Mouse (Mus musculus) testis, adult 2 months (tissue): Measurements from ENCODE around the gene Arl15. TPM values are rescaled to one million over a fixed set of nuclear protein-coding genes. Genes with fewer than 3 reads are reported as not detected.

Source experiments
- H3K27ac ChIP-seq: fragments of 200-500 bp; 2 replicates; pipeline ENCODE4 v1.5.1; 2012; ENCODE audit warnings: low read depth, low read length; ENCODE audit not compliant: control insufficient read depth, insufficient read depth
- H3K27me3 ChIP-seq: fragments of 200-500 bp; 2 replicates; pipeline ENCODE4 v1.6.1; 2012; ENCODE audit warnings: mild to moderate bottlenecking, low read length, moderate library complexity; ENCODE audit not compliant: control insufficient read depth, insufficient read depth
- H3K36me3 ChIP-seq: fragments of 200-500 bp; 2 replicates; pipeline ENCODE4 v1.6.1; 2012; ENCODE audit warnings: mild to moderate bottlenecking, low read length; ENCODE audit not compliant: control insufficient read depth, insufficient read depth
- H3K4me1 ChIP-seq: fragments of 200-500 bp; 2 replicates; pipeline ENCODE4 v1.6.1; 2012; ENCODE audit warnings: low read length; ENCODE audit not compliant: control insufficient read depth, insufficient read depth
- H3K4me3 ChIP-seq: fragments of 200-500 bp; 2 replicates; pipeline ENCODE4 v1.5.1; 2012; ENCODE audit warnings: low read depth, mild to moderate bottlenecking, low read length, moderate library complexity, mixed read lengths; ENCODE audit not compliant: control insufficient read depth
- CTCF ChIP-seq: fragments of 200-500 bp; IDR thresholded peaks from 2 replicates; pipeline ENCODE4 v1.5.1; 2012; ENCODE audit warnings: low read depth, mild to moderate bottlenecking, inconsistent platforms, low read length, moderate library complexity; ENCODE audit not compliant: control insufficient read depth, insufficient read depth, insufficient replicate concordance
- POLR2A ChIP-seq: fragments of 200-500 bp; IDR thresholded peaks from 2 replicates; pipeline ENCODE4 v1.6.1; 2012; ENCODE audit warnings: low read depth, mild to moderate bottlenecking, inconsistent platforms, low read length, moderate library complexity; ENCODE audit not compliant: control insufficient read depth
- polyA plus RNA-seq: library from polyadenylated mRNA; depleted of rRNA; stranded (reverse); fragments of >200 nt; gene quantifications from 2 replicates; pipeline ENCODE4 v1.2.3, GENCODE M21; 2012

Gene Arl15
- polyA plus RNA-seq, 1 experiment: 2.0 TPM

DNA sequence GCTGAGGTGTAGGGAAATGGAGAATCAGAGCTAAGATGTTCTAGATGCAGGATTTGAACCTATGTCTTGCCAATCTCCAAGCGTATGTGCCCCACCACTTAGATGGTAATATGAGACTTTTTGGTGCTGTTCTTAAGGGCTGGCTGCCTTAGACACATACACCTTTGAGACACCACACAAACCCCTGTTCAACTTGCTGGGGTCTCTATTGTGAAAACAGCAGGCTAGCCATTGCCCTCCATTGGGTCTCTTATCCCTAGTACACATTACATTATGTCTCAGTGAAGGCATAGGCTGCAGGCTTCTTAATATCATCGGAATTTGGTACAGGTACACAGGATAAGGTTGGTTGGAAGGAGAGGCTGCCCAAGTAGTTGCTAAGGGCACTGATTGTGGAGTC lies 16.8 kb downstream of the Arl15 start:
- Histone ChIP-seq H3K4me3 (no peak overlapping the region), H3K4me1 (peaks cover 2% of the 10 kb centered on the region), H3K36me3 (no peaks in the 10 kb centered on the region), H3K27me3 (no peaks in the 10 kb centered on the region), H3K27ac (no peak overlapping the region)
- TF ChIP-seq POLR2A (no peak), CTCF (no peak)

DNA sequence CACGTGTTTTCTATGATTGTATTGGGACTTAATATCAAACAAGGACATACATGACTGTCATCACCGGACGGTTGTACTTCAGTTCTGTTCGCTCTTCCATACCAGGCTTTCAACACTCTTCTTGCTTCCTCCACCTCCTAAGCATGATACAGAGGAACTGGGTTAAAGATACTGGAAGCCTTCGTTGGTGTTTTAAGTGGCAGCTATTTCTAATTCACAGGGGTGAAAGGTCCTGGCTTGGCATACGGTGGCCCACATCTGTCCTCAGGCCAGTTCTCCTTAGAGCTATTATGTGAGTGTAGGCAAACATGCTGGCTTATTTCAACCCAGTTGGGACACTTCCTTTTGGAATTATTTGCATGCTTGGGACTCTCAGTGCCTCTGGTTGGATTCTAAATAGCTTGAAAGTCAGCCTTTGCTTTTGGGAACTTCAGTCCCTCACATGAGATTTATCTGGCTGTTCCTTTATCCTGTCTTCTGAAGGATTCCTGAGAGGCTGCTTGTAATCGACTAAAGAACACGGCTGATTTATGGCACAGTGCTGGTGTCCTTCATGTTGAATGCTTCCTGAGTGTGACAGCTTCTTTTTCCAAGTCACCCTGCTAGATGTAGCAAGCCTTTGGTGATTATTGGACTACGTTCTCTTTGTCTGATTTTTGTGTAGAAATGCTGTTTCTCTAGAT lies 17.7 kb downstream of the Arl15 start:
- H3K4me3 ChIP-seq: no peak overlapping the region
- H3K36me3 ChIP-seq: no peaks in the 10 kb centered on the region
- peaks cover 2% of the 10 kb centered on the region for H3K4me1 ChIP-seq
- peak overlapping the region; percentile 26; the same call in 1 of the 2 replicates for H3K27ac ChIP-seq
- no peak for TF ChIP-seq POLR2A
- TF ChIP-seq CTCF: no peak
- H3K27me3 ChIP-seq: no peaks in the 10 kb centered on the region

DNA sequence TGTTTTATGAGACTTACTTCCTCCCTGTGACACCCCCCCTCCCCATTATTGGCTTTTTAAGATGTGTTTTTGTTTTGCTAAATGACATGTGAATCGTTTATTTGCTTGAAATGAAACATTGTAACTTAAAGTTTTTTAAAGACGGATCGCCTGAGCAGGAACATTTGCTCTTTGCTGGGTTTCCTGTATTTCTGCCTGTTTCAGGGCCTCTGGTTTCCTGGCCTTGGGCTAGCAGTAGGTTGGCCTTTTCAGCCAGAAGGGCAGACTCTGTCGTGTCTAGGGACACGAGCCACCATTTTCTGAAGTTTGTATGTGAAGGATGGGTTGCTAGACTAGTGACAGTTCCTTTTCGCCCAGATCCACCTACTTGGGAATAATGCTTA lies 18.3 kb downstream of the Arl15 start:
- H3K27ac ChIP-seq: no peak overlapping the region
- no peaks in the 10 kb centered on the region for H3K36me3 ChIP-seq
- TF ChIP-seq CTCF (no peak), POLR2A (no peak)
- H3K4me1 ChIP-seq: peaks cover 2% of the 10 kb centered on the region
- H3K27me3 ChIP-seq: no peaks in the 10 kb centered on the region
- H3K4me3 ChIP-seq: no peak overlapping the region

DNA sequence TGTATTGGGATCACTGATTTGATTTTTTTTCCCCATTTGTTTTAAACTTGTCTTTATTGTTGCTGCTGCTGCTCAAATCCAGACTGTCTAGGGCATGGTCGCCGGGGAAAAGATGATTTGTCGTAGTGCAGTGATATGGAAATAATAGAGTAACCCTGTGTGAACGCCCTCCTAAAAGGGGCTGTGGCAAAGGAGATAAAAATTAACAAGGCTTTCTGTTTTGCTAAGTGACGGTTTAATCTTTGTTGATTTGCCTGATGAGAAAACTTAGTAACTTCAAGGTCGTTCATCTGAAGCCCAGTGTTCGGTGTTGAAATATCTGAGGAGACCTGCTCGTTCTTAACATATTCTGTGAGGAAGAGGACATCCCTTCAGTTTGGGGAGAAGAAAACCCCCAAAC lies 19.8 kb downstream of the Arl15 start:
- no peak overlapping the region for H3K4me3 ChIP-seq
- no peak for TF ChIP-seq CTCF
- TF ChIP-seq POLR2A: no peak
- peaks cover 2% of the 10 kb centered on the region for H3K4me1 ChIP-seq
- H3K27me3 ChIP-seq: no peaks in the 10 kb centered on the region
- no peaks in the 10 kb centered on the region for H3K36me3 ChIP-seq
- H3K27ac ChIP-seq: peak overlapping the region; percentile 17

DNA sequence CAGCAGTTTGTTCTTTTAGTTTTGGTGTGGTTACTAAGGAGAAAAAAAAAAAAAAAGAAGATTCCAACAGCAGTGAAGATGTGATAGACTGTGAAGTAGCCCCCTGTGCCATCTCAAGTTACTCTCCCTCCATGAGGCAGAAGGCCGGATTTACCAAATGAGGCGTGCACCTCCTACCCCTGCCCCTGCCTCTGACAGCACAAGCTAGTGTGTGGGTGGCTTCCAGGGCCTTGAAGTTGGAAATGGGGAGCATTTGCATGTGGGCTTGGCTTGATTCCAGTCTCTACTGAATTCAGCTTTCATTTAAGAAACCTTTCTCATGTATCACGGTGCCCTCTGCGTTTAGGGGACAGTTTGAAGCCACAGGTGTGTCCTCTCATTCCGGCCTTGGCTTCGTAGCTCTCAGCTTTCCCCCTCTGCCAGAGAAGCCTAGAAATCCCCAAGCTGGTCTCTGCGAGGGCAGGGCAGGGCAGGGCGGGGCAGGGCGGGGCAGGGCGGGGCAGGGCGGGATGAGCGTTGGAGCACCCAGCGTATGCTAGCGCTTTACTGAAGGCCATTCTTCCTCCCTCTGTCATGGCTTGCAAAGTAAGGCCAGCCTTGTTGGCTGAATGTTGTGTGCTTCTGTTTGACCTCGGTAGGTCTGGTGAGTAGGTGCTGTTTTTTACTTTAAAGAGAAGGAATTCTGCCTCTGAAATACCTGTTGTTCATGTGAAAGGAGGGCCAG lies 21.6 kb downstream of the Arl15 start:
- no peak overlapping the region for H3K27ac ChIP-seq
- no peak overlapping the region for H3K4me3 ChIP-seq
- TF ChIP-seq CTCF: no peak
- no peak for TF ChIP-seq POLR2A
- H3K36me3 ChIP-seq: no peaks in the 10 kb centered on the region
- no peaks in the 10 kb centered on the region for H3K27me3 ChIP-seq
- H3K4me1 ChIP-seq: peaks cover 2% of the 10 kb centered on the region

DNA sequence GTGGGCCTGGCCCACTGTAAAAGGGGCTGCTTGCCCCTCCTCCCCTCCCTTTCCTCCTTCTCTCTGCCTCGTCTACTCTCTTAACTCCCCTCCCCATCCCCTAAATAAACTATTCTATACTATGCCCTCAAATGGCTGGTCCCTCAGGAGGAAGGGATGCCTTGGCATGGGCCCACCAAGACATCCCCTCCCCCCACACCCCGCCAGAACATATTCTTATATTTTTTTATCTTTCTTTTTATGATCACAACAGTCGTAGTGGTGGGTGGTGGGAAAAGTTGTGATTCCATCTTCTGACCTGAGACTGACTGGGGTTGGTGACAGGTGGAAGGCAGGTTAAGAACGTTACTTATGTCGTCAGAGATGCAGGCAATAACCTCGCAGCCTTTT lies 22.1 kb downstream of the Arl15 start:
- Histone ChIP-seq H3K4me3 (no peak overlapping the region), H3K27me3 (no peaks in the 10 kb centered on the region), H3K4me1 (peaks cover 2% of the 10 kb centered on the region), H3K36me3 (no peaks in the 10 kb centered on the region), H3K27ac (no peak overlapping the region)
- no peak for TF ChIP-seq CTCF
- no peak for TF ChIP-seq POLR2A

DNA sequence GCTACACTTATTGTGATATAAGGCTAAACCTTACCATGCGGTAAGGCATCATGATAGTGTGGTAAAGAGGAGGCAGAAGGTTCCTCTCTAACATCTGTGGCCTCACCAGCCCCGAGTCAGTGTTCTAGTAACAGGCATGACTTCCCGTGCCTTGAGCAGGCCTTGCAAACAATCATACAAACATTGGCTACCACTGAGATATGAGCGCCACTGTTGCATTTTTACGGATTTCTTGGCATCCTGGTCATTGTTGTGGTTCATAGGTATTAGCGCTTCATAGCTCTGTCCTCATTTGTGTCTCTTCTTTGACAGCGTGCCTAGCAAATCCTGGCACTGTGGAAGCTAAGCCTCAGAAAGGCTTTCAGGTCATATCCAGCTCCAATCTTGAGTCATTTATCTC lies 24.7 kb downstream of the Arl15 start:
- no peak overlapping the region for H3K4me3 ChIP-seq
- TF ChIP-seq CTCF (no peak), POLR2A (no peak)
- no peaks in the 10 kb centered on the region for H3K27me3 ChIP-seq
- peaks cover 2% of the 10 kb centered on the region for H3K4me1 ChIP-seq
- H3K36me3 ChIP-seq: no peaks in the 10 kb centered on the region
- H3K27ac ChIP-seq: no peak overlapping the region

DNA sequence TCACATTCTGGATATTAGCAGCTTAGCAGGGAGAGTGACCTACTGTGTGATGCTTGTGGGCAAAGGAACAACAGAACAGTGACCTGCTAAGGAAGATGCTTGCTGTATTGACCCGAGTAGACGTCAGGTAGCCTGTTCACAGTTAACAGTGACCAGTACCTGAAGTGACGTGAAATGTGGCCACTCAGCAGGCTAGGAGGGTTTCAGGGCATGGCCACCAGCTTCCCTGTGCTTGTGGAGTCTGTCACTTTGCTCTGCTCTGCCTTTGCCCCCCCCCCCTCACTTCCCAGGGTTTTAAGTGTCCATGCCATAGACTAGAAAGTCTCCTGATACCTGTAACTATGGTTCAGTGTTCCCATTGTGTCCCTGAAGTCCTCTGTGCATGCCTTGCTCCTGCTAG lies 25.9 kb downstream of the Arl15 start:
- no peak for TF ChIP-seq POLR2A
- no peak for TF ChIP-seq CTCF

More for the DNA sequence above, 25.9 kb downstream of the Arl15 start:
- Histone ChIP-seq H3K36me3 (no peaks in the 10 kb centered on the region), H3K4me3 (no peak overlapping the region), H3K4me1 (peaks cover 2% of the 10 kb centered on the region), H3K27me3 (no peaks in the 10 kb centered on the region), H3K27ac (no peak overlapping the region)
